Mouse (Mus musculus) kidney, postnatal 0 days (tissue): Measurements from ENCODE around the gene Lamb3. TPM values are rescaled to one million over a fixed set of nuclear protein-coding genes. Genes with fewer than 3 reads are reported as not detected.
A peak's percentile ranks its signal among the peaks of the same experiment; 100 is the strongest.

Source experiments
- ATAC-seq: fragments of 200-750 bp; cut with Nextera tagmentation; replicated peaks from 2 replicates; pipeline ENCODE4 v1.8.0; 2017; ENCODE audit warnings: low read depth, moderate number of reproducible peaks, moderate TSS enrichment, moderate library complexity; ENCODE audit not compliant: low FRiP score
- DNase-seq: peaks from one replicate; pipeline ENCODE4 v3.0.0-alpha.2; 2016; ENCODE audit warnings: low spot score
- H3K27ac ChIP-seq: fragments of 300-500 bp; sonication (generic); 2 replicates; pipeline ENCODE4 v1.5.1; 2014; ENCODE audit warnings: mild to moderate bottlenecking
- H3K27me3 ChIP-seq: fragments of 300-500 bp; sonication (generic); 2 replicates; pipeline ENCODE4 v1.6.1; 2014; ENCODE audit warnings: low read length, mixed read lengths; ENCODE audit not compliant: insufficient read depth
- H3K36me3 ChIP-seq: fragments of 300-500 bp; sonication (generic); 2 replicates; pipeline ENCODE4 v1.6.1; 2014; ENCODE audit warnings: low read length, mixed read lengths; ENCODE audit not compliant: insufficient read depth
- H3K4me1 ChIP-seq: fragments of 300-500 bp; sonication (generic); replicated peaks from 2 replicates; pipeline ENCODE4 v1.6.1; 2014; ENCODE audit warnings: antibody characterized with exemption, low read length, mixed read lengths; ENCODE audit not compliant: insufficient read depth
- H3K4me2 ChIP-seq: fragments of 300-500 bp; sonication (generic); 2 replicates; pipeline ENCODE4 v1.6.1; 2014; ENCODE audit warnings: mild to moderate bottlenecking, low read length, moderate library complexity, mixed read lengths
- H3K4me3 ChIP-seq: fragments of 300-500 bp; sonication (generic); replicated peaks from 2 replicates; pipeline ENCODE4 v1.5.1; 2014; ENCODE audit warnings: low read depth, low read length
- H3K9ac ChIP-seq: fragments of 300-500 bp; sonication (generic); 2 replicates; pipeline ENCODE4 v1.6.1; 2014; ENCODE audit warnings: low read depth, low read length
- H3K9me3 ChIP-seq: fragments of 300-500 bp; sonication (generic); replicated peaks from 2 replicates; pipeline ENCODE4 v1.6.1; 2016; ENCODE audit warnings: low read length, inconsistent platforms, mixed read lengths
- CTCF ChIP-seq: IDR thresholded peaks from 2 replicates; pipeline ENCODE4 v1.5.1; 2016; ENCODE audit warnings: antibody characterized with exemption, low read depth, mild to moderate bottlenecking, moderate library complexity
- WGBS: fragments of 180-500 bp; shearing (Covaris S2); extraction: QIAGEN DNeasy Blood & Tissue Kit; methylation state at CpG from one replicate; pipeline ENCODE4 v1.1.7; 2014; 5-methylcytosine and 5-hydroxymethylcytosine counted together
- polyA plus RNA-seq: library from polyadenylated mRNA; unstranded; fragments of >200 nt; fragmentation: Nextera tagmentation; extraction: Ambion mirVana; gene quantifications from 2 replicates; pipeline ENCODE4 v1.2.1, GENCODE M21; 2015

The Lamb3 gene
- polyA plus RNA-seq, 1 experiment from 2014 or later, result 1.9 TPM

GRCm38 (mm10) chr1:193369091-193369490 lies 161.6 kb downstream of the Lamb3 start:
- peak overlapping the region; percentile 50 for H3K4me2 ChIP-seq
- no peaks in the 10 kb centered on the region for H3K9me3 ChIP-seq
- peaks cover 11% of the 10 kb centered on the region; the same call in 1 of the 2 replicates for H3K4me1 ChIP-seq
- no peaks in the 10 kb centered on the region for H3K36me3 ChIP-seq
- no peaks in the 10 kb centered on the region for H3K27me3 ChIP-seq
- ATAC-seq, result 0 out of 2 replicates have a peak, but pooled peaks have one; percentile 30
- H3K27ac ChIP-seq, result no peak overlapping the region
- no peak for DNase-seq
- TF ChIP-seq CTCF, result no peak
- H3K4me3 ChIP-seq, result peak overlapping the region; percentile 36; the same call in 1 of the 2 replicates
- H3K9ac ChIP-seq, result peak overlapping the region; percentile 50
- WGBS, result 35% methylated on average over 8 of the region's 8 CpGs

- peak within 1 kb of the TSS; percentile 36 for H3K4me3 ChIP-seq
- H3K9me3 ChIP-seq, result no peaks in the 10 kb centered on the region
- WGBS, result 3% methylated on average over 2 of the region's 2 CpGs
- H3K27me3 ChIP-seq, result no peaks in the 10 kb centered on the region
- H3K36me3 ChIP-seq, result no peaks in the 10 kb centered on the region
- peak within 1 kb of the TSS; percentile 50 for H3K4me2 ChIP-seq
- ATAC-seq (peak; percentile 79), DNase-seq (peak; percentile 96)
- peak within 1 kb of the TSS; percentile 50; the same call in 1 of the 2 replicates for H3K27ac ChIP-seq
- 0 out of 2 replicates have a peak, but pooled peaks have one; percentile 17 for TF ChIP-seq CTCF
- peaks cover 11% of the 10 kb centered on the region; the same call in 1 of the 2 replicates for H3K4me1 ChIP-seq
- H3K9ac ChIP-seq, result peak within 1 kb of the TSS; percentile 50
These were observed 162.6 kb downstream of the Lamb3 start, which contains the start of gene Camk1g for GRCm38 (mm10) chr1:193370096-193370495. Gene Camk1g (minus strand): TSS chr1:193370298.

GRCm38 (mm10) chr1:193373906-193374413 lies 166.5 kb downstream of the Lamb3 start:
- no peak overlapping the region for H3K9ac ChIP-seq

GRCm38 (mm10) chr1:193376478-193377134 lies 169.1 kb downstream of the Lamb3 start:
- WGBS, result 26% methylated on average over 4 of the region's 4 CpGs
- no peaks in the 10 kb centered on the region for H3K9me3 ChIP-seq
- ATAC-seq, result peak; percentile 77; the same call in 1 of the 2 replicates
- no peaks in the 10 kb centered on the region for H3K36me3 ChIP-seq
- H3K4me3 ChIP-seq, result no peak overlapping the region
- H3K27me3 ChIP-seq, result no peaks in the 10 kb centered on the region
- no peak overlapping the region for H3K27ac ChIP-seq
- peak; percentile 95 for TF ChIP-seq CTCF
- H3K9ac ChIP-seq, result no peak overlapping the region
- no peak overlapping the region for H3K4me2 ChIP-seq
- peak; percentile 85 for DNase-seq
- no peaks in the 10 kb centered on the region for H3K4me1 ChIP-seq

More at GRCm38 (mm10) chr1:193373906-193374413, 166.5 kb downstream of the Lamb3 start:
- no peak for ATAC-seq
- WGBS, result 73% methylated on average over 6 of the region's 6 CpGs
- no peaks in the 10 kb centered on the region for H3K36me3 ChIP-seq
- H3K27ac ChIP-seq, result no peak overlapping the region
- DNase-seq, result no peak
- H3K4me2 ChIP-seq, result no peak overlapping the region
- TF ChIP-seq CTCF, result no peak
- H3K27me3 ChIP-seq, result no peaks in the 10 kb centered on the region
- no peak overlapping the region for H3K4me3 ChIP-seq
- peaks cover 9% of the 10 kb centered on the region; the same call in 1 of the 2 replicates for H3K4me1 ChIP-seq
- no peaks in the 10 kb centered on the region for H3K9me3 ChIP-seq

GRCm38 (mm10) chr1:193379634-193380033 lies 172.1 kb downstream of the Lamb3 start:
- H3K4me1 ChIP-seq, result peaks cover 6% of the 10 kb centered on the region; the same call in 1 of the 2 replicates
- no peak for DNase-seq
- no peaks in the 10 kb centered on the region for H3K27me3 ChIP-seq
- no peak overlapping the region for H3K4me3 ChIP-seq
- H3K27ac ChIP-seq, result no peak overlapping the region
- no peak overlapping the region for H3K4me2 ChIP-seq
- no peaks in the 10 kb centered on the region for H3K9me3 ChIP-seq
- 71% methylated on average over 6 of the region's 6 CpGs for WGBS
- TF ChIP-seq CTCF, result no peak
- H3K9ac ChIP-seq, result no peak overlapping the region
- no peak for ATAC-seq
- no peaks in the 10 kb centered on the region for H3K36me3 ChIP-seq

- Histone ChIP-seq H3K4me1 (peaks cover 6% of the 10 kb centered on the region; the same call in 1 of the 2 replicates), H3K27me3 (no peaks in the 10 kb centered on the region), H3K36me3 (no peaks in the 10 kb centered on the region), H3K9ac (no peak overlapping the region), H3K9me3 (no peaks in the 10 kb centered on the region), H3K27ac (no peak overlapping the region), H3K4me2 (no peak overlapping the region), H3K4me3 (no peak overlapping the region)
- TF ChIP-seq CTCF, result no peak
- 88% methylated on average over 5 of the region's 5 CpGs for WGBS
- DNase-seq (no peak), ATAC-seq (no peak)
These were observed 173.4 kb downstream of the Lamb3 start for GRCm38 (mm10) chr1:193380877-193381276.
